Mouse (Mus musculus): Measurements from ENCODE around the gene Sugct.

Gene Sugct

DNA sequence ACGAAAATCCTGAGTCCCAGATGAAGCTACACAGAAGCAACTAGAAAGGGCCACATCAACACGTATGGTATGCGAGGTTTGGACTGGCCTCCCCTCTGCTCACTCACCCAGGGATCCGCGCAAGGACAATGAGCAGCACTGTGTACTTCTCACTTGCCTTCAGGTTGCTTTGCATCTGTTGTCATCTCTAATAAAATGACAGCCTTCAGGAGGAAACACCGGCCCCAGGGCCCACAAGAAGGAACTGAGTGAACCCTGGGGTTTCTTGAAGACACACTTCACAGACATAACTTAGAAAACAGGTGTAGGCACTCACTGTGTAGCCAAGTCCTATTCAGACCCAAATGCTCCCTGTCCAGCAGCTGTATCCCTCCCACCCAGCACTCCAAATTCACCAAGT, 877.9 kb downstream of the Sugct start:
- WGBS: 80% methylated on average over 6 of the region's 6 CpGs

DNA sequence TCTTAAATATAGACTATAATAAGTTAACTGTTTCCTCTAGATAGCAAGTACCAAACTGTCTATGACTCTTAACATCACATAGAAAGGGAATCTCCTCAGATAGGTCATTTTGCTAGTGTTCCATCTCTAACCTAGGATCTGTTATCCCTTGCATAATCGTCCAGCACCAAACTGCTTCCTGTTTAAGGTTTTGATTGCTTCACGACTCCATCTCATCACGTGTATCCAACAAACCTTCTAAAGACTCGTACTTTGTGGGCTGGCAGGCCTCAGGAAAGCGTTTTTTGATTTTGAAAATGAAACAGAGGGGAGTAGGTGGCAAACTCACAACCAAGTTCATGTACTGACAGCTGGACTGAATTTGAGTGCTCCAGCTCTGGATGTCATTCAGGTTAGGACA, 878.6 kb downstream of the Sugct start:
- 65% methylated on average over 5 of the region's 5 CpGs for WGBS

DNA sequence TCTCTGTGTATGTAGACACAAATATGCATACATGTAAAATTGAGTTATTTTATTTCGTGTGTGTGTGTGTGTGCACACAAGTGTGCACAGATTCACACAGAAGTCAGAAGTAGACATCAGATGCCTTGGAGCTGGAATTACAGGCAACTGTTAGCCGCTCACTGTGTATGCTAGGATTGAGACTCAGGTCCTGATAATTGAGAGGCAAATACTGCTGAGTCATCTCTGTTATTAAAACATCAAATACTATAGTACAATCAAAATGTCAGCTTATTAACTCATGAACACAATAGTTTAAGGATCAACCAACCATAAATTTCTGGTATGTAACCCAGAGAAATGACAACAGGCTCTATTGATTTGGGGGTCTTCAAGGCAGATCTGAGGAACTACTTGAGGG, 883.1 kb downstream of the Sugct start:
- 89% methylated on average over 2 of the region's 2 CpGs for WGBS

Measured in cerebral cortex, adult 2 months (tissue).